Mouse (Mus musculus) kidney, adult 2 months (tissue): ENCODE measurements around the gene Fam24b.

Source experiments
- CTCF ChIP-seq: fragments of 200-500 bp; conservative IDR thresholded peaks from 2 replicates; pipeline ENCODE4 v1.5.1; 2011; ENCODE audit warnings: low read depth, mild to moderate bottlenecking, control low read depth, low read length, moderate library complexity, mixed read lengths; ENCODE audit not compliant: insufficient read depth, insufficient read length
- POLR2A ChIP-seq: fragments of 200-500 bp; IDR thresholded peaks from one replicate; pipeline ENCODE4 v1.6.1; 2011; ENCODE audit warnings: low read depth, low read length, control low read depth

GRCm38 (mm10) chr7:131314493-131314892 is 14.8 kb downstream of the Fam24b start:
- TF ChIP-seq CTCF: no peak
- TF ChIP-seq POLR2A: no peak
